Mouse (Mus musculus) left cerebral cortex, adult 2 months (tissue): Measurements from ENCODE around the gene Isg15. TPM values are rescaled to one million over a fixed set of nuclear protein-coding genes. Genes with fewer than 3 reads are reported as not detected.

Source experiments
- DNase-seq, 2 experiments: peaks; one replicate each; pipeline ENCODE4 v3.0.0; 2021 to 2022; ENCODE audit warnings: low spot score in 2 of 2, mixed read lengths in 1 of 2; ENCODE audit errors: extremely low spot score in 1 of 2
- H3K27ac ChIP-seq: fragments of 200-600 bp; 2 replicates; pipeline ENCODE4 v1.8.1; 2022
- H3K4me3 ChIP-seq: fragments of 200-600 bp; 2 replicates; pipeline ENCODE4 v1.8.1; 2022
- CTCF ChIP-seq: fragments of 200-600 bp; IDR thresholded peaks from 2 replicates; pipeline ENCODE4 v1.8.1; 2022; ENCODE audit warnings: antibody characterized with exemption, mild to moderate bottlenecking, moderate library complexity
- intact Hi-C: fragments of 180-260 bp; cut with DNase I; formaldehyde crosslinking; loops from one replicate; pipeline ENCODE4 v1.15.1; 2025
- total RNA-seq, 2 experiments: library from RNA; stranded (reverse); gene quantifications; 2 replicates each; pipeline ENCODE4 v1.2.3; 2021

Isg15 gene
- total RNA-seq, 2 experiments from 2014 or later, result 1.1 to 1.5 TPM

- H3K27ac ChIP-seq, result no peak overlapping the region
- intact Hi-C loops, result no loop called here
- no peak for TF ChIP-seq CTCF
- DNase-seq, result no peak
- no peak overlapping the region for H3K4me3 ChIP-seq
These were observed 19.3 kb upstream of the Isg15 start for GRCm38 (mm10) chr4:156219936-156220335.

- no peak overlapping the region for H3K4me3 ChIP-seq
- DNase-seq, result no peak
- no peak overlapping the region for H3K27ac ChIP-seq
- no peak for TF ChIP-seq CTCF
- intact Hi-C loops, result no loop called here
These were observed 17.2 kb upstream of the Isg15 start for GRCm38 (mm10) chr4:156217838-156218237.

GRCm38 (mm10) chr4:156217022-156217669 lies 16.5 kb upstream of the Isg15 start:
- no peak for TF ChIP-seq CTCF
- no peak overlapping the region for H3K27ac ChIP-seq
- no peak for DNase-seq
- intact Hi-C loops, result no loop called here
- no peak overlapping the region for H3K4me3 ChIP-seq

GRCm38 (mm10) chr4:156216196-156216595 lies 15.6 kb upstream of the Isg15 start:
- no peak overlapping the region for H3K4me3 ChIP-seq
- DNase-seq, result no peak
- TF ChIP-seq CTCF, result no peak
- H3K27ac ChIP-seq, result no peak overlapping the region
- intact Hi-C loops, result no loop called here

GRCm38 (mm10) chr4:156215649-156216048 lies 15.0 kb upstream of the Isg15 start, which contains the start of gene Perm1:
Gene Perm1, plus strand, starts transcription at chr4:156215868.
- no peak within 1 kb of the TSS for H3K27ac ChIP-seq
- intact Hi-C loops, result no loop called here
- no peak within 1 kb of the TSS for H3K4me3 ChIP-seq
- TF ChIP-seq CTCF, result no peak
- no peak for DNase-seq

DNA sequence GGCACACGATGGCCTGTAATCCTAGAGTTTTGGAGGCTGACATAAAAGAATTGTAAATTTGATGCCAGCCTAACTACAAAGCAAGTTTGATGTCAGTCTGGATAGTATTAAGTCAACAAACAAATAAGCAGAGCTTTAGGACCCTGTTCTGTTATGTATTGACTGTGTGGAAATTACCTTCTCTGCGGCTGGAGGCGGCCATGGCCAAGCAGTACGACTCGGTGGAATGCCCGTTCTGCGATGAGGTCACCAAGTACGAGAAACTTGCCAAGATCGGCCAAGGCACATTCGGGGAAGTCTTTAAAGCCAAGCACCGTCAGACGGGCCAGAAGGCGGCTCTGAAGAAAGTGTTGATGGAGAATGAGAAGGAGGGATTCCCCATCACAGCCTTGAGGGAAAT lies 12.5 kb upstream of the Isg15 start:
- Histone ChIP-seq H3K27ac (no peak overlapping the region), H3K4me3 (no peak overlapping the region)
- no peak for TF ChIP-seq CTCF
- intact Hi-C loops, result no loop called here
- DNase-seq, result no peak

GRCm38 (mm10) chr4:156209963-156210635 lies 9.5 kb upstream of the Isg15 start:
- TF ChIP-seq CTCF, result no peak
- H3K27ac ChIP-seq, result no peak overlapping the region; the same call in 1 of the 2 replicates
- DNase-seq, result no peak
- intact Hi-C loops, result no loop called here
- H3K4me3 ChIP-seq, result no peak overlapping the region

DNA sequence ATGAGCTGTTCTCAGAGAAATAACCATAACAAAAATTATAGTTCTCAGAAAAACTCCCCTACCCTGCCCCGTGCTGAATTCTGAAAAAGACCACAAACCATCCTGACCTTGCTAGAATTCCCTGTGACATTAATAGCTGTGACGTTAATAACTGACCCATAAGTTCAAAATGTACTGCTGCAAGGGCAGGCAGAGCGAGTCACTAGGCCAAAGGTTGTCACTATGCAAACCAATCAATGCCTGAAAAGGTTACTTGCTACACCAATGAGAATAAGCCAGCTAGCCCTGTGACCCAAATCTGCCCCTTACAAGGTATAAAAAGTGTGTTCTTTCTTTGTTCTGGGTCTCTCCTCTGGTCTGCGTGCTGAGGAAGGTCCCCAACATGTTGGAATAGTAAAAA lies 8.3 kb upstream of the Isg15 start:
- TF ChIP-seq CTCF, result no peak
- no peak for DNase-seq
- Histone ChIP-seq H3K4me3 (no peak overlapping the region), H3K27ac (no peak overlapping the region)
- intact Hi-C loops, result no loop called here

- Histone ChIP-seq H3K27ac (peak overlapping the region; percentile 76), H3K4me3 (peak overlapping the region; percentile 72)
- TF ChIP-seq CTCF, result no peak
- intact Hi-C loops, result loop anchor here (2.0 kb wide), 1 partner anchor 31 kb away; the partner anchor contains the start of gene Plekhn1
- DNase-seq, result peak in 1 of 2 experiments; percentile 28
These were observed 3.0 kb upstream of the Isg15 start for GRCm38 (mm10) chr4:156203413-156204131.

- peak within 1 kb of the TSS; percentile 72 for H3K4me3 ChIP-seq
- peak within 1 kb of the TSS; percentile 76 for H3K27ac ChIP-seq
- no peak for TF ChIP-seq CTCF
- intact Hi-C loops, result loop anchor here (2.0 kb wide), 1 partner anchor 32 kb away; the partner anchor contains the start of gene Plekhn1
- DNase-seq, result peak; percentile 56 to 67
These were observed 2.4 kb upstream of the Isg15 start, which contains the start of gene AW011738 for GRCm38 (mm10) chr4:156203001-156203412. Gene AW011738, plus strand, starts transcription at chr4:156203304.

DNA sequence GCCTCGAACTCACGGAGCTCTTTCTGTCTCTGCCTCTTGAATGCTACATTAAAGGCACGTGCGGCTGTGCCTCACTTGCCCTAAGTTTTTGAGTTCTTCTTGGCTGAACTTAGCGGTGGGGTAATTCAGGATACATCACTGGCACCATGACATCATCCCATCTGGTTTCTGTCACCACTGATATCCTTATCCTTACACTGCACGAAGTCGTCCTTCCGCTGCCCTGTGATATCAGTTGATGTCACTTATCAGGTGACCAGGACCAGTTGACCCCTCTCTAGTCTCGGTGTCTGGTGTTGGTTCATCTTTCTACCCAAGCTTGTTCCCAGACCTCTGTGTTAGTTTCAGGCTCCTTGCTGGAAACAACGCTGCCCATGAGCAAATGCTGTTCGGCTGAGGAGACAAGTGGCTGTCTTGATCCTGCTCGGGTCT lies 1.9 kb upstream of the Isg15 start:
- intact Hi-C loops, result loop anchor here (2.0 kb wide), 1 partner anchor 32 kb away; the partner anchor contains the start of gene Plekhn1
- Histone ChIP-seq H3K27ac (peak overlapping the region; percentile 55), H3K4me3 (peak overlapping the region; percentile 72)
- no peak for TF ChIP-seq CTCF
- no peak for DNase-seq

- H3K27ac ChIP-seq, result peak overlapping the region; percentile 65
- peak; percentile 70 to 76 for DNase-seq
- peak; percentile 13; the same call in 1 of the 2 replicates for TF ChIP-seq CTCF
- peak overlapping the region; percentile 65 for H3K4me3 ChIP-seq
- intact Hi-C loops, result loop anchor here (2.0 kb wide), 1 partner anchor 31 kb away; no protein-coding TSS in a partner anchor
These were observed 2.8 kb downstream of the Isg15 start for GRCm38 (mm10) chr4:156197829-156198205.
